Mouse (Mus musculus): ENCODE results near the gene Vmp1. TPM values are rescaled to one million over a fixed set of nuclear protein-coding genes. Genes with fewer than 3 reads are reported as not detected.
A peak's percentile ranks its signal among the peaks of the same experiment; 100 is the strongest.

Gene Vmp1
- polyA plus RNA-seq, 1 experiment from 2014 or later = 109 TPM

DNA sequence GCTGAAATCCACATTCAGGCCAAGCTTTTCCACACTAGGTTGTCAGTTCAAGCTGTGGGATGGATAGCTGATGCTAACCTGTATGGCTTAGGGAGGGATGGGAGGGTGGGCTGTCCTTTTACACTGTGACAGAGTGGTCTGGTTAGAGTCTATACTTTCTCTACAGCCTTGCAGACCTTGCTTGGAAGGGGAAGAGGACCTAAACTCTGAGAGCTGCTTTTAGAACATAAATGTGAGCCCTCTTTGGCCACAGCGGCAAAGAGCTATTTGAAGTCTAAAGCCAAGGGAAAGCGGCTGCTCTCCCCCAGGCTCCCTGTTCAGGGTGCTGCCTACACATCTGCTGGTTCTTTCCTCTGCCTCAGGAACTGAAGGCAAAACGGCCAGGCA, 98.0 kb downstream of the Vmp1 start:
- DNase-seq (ENCODE audit: low spot score) = no peak

GRCm38 (mm10) chr11:86584898-86585597, 98.6 kb downstream of the Vmp1 start:
- DNase-seq (ENCODE audit: low spot score) = no peak

DNA sequence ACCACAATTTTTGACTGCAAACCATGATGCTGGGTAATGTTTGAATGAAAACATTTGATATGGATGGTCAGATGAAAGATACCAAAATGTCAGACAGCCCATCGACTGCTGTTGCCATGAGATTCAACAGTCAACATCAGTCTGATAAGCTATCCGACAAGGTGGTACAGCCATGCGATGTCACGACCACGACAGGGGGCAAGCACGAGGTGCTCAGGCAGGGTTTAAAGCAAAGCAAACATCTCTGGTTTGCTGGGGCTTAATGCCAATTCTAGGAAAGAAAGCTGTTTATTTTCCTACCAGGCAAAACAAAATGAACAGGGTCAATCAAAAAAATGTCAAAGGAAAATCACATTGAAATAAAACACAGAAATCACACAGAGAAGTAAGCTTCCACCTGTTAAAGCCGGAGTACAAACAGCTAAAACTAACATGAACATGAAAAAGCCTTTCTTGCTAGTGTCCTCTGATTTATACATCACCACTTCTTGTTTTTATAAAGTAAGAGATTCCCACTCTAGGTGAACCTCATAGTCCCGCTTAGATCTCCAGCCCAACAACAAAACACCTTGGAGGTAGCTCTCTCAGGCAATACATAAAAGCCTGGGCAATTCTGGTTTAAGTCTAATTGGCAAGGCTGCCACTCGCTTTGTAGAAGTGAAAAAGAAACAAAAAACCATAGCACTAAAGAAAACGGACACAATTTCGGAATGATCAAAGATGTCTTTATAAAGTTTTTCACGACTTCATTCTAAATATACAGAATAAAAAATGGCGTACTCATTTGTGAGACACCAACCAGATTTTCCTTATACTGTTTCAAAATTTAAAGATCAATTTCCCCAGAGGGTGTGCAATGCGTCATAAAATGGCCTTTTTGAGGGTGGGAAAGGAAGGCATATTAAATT, 99.4 kb downstream of the Vmp1 start:
- no peak for DNase-seq (ENCODE audit: low spot score)

DNA sequence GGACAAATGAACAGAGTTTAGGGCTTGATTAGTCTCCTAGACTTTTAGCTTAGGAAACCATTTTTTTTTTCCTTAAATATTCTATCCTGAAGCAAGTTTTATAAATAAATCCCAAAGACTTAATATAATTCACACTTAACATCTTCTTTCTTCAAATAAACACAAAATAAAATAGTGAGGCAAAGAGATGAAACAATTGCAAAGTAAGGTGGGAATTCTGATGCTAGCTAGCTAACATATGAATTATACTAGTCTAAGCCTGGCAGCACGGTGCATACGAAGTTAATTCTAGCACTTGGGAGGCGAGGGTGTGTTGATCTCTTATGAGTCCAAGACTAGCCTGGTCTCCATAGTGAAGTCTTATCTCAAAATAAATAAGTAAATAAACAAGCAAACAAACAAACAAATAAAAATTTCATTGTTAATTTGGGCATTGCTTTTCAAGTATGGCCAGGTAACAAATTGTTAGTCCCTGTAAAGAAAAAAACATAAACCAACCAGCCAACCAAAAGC, 100.3 kb downstream of the Vmp1 start:
- no peak for DNase-seq (ENCODE audit: low spot score)

- DNase-seq (ENCODE audit: low spot score) = no peak
Measured at GRCm38 (mm10) chr11:86582543-86583260, 100.9 kb downstream of the Vmp1 start.

DNA sequence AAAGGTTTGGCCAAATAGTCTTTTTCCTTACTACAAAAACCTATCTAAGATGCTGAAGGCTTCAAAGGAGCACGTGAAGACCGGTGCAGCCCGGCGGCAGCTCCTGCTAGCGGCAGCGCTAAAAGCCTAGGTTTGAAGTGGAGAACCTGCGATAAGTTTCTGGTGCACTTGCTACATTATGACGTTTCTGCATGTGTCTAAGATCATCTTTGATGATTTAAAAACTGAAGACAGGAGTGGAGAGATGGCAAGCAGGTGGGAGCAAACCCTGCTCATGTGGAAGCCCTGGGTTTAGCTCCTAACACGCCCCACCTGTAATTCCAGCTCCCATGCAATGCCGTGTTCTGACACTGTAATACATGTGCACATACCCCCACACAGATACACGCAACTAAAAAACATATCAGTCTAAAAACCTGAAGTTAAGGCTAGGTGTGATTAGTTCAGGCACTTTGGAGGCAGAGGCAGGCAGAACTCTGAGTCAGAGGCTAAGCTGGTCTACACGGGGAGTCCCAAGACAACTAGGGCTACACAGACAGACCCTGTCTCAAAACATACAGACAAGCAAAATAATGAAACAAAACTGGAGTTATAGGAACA, 101.6 kb downstream of the Vmp1 start:
- DNase-seq (ENCODE audit: low spot score) = peak; percentile 66

- peak; percentile 79 for DNase-seq (ENCODE audit: low spot score)
Measured at GRCm38 (mm10) chr11:86581250-86581753, 102.3 kb downstream of the Vmp1 start.

DNA sequence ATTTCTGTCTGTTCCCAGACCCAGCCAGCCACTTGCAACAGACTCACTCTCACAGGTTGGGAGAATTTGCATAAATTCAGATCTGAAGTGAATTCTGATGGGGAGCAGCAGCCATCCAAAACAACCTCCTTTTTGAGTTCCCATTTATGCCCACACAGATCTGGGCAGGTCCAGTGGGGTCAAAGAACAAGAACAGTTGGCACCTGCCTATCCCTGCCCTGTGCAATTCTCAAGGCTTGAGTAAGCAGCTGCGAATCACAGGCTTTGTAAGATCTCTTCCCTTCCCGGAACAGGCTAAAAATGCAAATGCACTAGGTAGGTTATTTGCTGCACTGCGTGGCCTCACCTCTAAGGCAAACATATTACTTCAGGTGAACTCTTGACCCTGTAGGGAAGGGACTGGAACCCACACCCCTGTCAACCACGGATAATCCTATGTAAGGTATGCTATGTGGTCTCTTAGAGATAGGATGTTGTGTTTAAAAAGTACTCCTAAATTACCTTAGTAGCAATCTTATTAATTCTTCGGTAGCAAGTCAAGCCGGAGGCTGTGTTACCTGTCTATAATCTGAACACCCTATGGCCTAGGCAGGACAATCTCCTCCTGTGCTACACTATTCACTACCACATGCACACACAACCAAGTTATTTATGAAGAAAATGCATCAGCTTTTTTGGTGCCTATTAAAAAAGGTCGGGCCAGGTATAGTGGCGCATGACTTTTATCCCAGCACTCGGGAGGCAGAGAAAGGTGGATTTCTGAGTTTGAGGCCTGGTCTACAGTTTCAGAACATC, 103.1 kb downstream of the Vmp1 start:
- DNase-seq (ENCODE audit: low spot score) = peak; percentile 45

DNA sequence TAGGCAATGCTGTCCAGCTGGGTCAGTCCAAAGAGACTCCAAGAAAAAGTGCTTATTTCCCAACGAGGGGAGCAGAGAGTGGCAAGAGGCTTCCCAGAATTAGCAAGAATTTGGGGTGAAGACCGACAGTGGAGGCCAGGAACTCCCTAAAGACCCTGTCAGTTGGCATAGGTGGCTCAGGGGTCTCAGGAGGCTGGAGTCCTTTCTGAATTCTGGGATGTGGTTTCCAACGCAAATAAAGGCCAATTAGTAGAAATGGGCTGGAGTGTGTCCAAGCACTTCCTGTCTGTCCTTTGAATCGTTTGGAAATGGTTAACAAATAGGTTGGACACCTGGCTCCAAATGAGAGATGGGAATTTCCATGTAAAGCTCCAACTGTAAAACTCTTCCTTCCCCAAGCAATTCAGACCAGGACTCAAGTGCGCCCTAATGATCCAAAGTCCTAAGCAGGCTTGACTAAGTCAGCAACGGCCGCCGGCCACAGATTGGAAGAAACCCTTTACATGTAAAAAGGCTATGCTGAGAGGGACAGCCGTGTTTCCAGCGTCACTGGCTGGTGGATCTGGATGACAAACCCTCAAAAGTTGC, 103.8 kb downstream of the Vmp1 start:
- no peak for DNase-seq (ENCODE audit: low spot score)

- peak; percentile 60 for DNase-seq (ENCODE audit: low spot score)
Measured at GRCm38 (mm10) chr11:86578809-86579730, 104.6 kb downstream of the Vmp1 start.

DNA sequence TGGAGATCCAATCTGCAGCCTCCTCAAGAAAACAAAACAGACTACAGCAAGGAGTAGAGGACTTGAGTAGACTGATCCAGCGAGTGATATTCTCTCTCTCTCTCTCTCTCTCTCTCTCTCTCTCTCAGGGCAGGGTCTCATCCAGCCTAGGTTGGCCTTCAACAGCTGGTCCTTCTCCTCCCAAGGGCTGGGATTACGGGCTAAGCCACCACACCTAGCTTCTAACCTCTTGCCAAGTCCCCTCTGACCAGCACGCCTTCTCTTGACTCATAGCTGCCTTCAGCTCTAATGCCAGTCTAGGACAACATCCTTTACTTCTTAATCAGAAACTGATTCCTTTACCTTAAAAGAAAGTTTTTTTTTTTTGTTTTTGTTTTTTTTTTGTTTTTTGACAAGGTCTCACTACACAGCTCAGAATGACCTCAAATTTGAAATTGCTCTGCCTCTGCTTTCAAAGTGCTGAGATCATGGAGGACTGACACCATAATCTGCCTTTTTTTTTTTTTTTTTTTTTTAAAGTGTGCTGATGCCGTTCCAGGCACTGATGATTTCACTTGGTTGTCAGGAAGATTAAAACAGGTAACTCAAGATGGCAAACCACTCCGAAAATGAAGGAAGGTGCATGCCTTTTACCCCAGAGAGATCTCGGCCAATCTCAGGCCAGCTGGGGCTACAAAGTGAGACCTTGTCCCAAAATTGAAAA, 105.4 kb downstream of the Vmp1 start:
- DNase-seq (ENCODE audit: low spot score) = no peak

- peak; percentile 42 for DNase-seq (ENCODE audit: low spot score)
Measured at GRCm38 (mm10) chr11:86577231-86577630, 106.4 kb downstream of the Vmp1 start.

GRCm38 (mm10) chr11:86575632-86576378, 107.8 kb downstream of the Vmp1 start:
- no peak for DNase-seq (ENCODE audit: low spot score)

DNA sequence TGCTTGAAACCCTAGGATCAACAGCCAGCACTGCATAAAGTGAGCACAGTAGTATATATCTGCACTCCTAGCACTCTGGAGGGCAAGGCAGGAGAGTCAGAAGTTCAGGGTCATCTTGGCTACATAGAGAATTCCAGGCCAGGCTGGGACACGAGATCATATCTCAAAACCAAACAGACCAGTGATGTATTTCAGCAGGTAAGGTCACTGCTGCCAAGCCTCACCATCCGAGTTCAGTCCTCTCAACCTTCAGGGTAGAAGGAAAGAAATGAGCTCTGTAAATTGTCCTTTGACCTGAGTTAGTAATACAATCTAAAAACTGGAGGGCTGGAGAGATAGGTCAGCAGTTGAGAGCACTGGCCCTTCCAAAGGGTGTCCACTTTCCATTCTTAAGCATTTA, 109.2 kb downstream of the Vmp1 start:
- no peak for DNase-seq (ENCODE audit: low spot score)

DNA sequence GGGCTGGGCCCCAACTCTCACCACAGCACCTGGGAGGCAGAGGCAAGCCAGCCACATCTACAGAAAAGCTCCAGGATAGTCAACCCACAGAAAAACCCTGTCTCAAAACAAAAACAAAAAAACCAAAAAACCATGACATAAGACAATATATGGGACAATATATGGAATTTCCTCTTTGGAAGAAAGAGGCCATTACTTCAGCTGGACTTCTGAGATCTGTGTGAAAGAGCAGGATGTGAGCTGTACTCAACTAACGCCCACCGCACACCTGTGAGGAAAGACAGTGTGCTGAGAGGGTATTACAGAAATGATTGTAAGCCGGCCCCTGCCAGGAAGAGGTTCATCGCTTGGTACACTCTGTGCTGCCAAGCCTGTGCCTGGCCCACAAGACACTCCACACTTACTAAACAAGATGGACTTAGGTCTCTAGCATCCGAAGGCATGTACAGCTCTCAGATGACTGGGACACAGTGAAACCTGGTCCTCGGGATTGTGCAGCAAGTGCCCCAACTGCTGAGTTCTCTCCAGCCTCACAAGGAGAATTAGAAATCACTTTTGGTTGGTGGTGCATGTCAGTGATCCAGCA, 109.9 kb downstream of the Vmp1 start:
- DNase-seq (ENCODE audit: low spot score) = peak; percentile 60

GRCm38 (mm10) chr11:86572623-86573022, 111.0 kb downstream of the Vmp1 start:
- DNase-seq (ENCODE audit: low spot score) = no peak

DNA sequence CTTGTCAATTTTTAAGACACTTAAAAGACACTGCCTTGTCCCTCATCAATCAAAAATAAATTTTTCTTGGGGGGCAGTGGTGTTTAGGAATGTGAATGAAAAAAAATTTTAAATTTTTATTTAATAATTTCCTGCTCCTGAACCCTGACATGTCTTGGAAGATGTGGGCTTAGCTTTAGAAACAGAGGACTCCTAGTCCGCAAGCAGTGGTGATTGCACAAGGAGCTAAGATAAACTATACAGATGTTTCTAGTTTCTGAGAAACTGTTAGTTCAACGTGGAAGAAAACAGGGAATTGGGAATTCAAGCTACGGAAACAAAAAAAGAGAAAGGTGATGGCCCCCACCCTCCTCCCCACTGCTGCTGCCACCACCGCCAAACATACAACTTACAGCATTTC, 111.8 kb downstream of the Vmp1 start:
- DNase-seq (ENCODE audit: low spot score) = no peak
